Mouse (Mus musculus): ENCODE data around the gene Ehd3.

Ehd3 gene

GRCm38 (mm10) chr17:73803521-73804184 is at the start of gene Ehd3:
TSS of gene Ehd3 (plus strand) at chr17:73804134.
- DNase-seq (ENCODE audit: low read depth, low spot score) = no peak

GRCm38 (mm10) chr17:73770964-73771363 is 33.0 kb upstream of the Ehd3 start:
- peak; percentile 31 for DNase-seq (ENCODE audit: low read depth, low spot score)

- no peak for DNase-seq (ENCODE audit: low read depth, low spot score)
These were observed 17.2 kb upstream of the Ehd3 start for GRCm38 (mm10) chr17:73786642-73787311.

GRCm38 (mm10) chr17:73790284-73791020 is 13.5 kb upstream of the Ehd3 start:
- no peak for DNase-seq (ENCODE audit: low read depth, low spot score)

GRCm38 (mm10) chr17:73796789-73797188 is 7.1 kb upstream of the Ehd3 start:
- DNase-seq (ENCODE audit: low read depth, low spot score) = no peak

GRCm38 (mm10) chr17:73797706-73798105 is 6.2 kb upstream of the Ehd3 start:
- no peak for DNase-seq (ENCODE audit: low read depth, low spot score)

GRCm38 (mm10) chr17:73804592-73805271 is 798 bp downstream of the Ehd3 start:
- DNase-seq (ENCODE audit: low read depth, low spot score) = peak; percentile 95

- no peak for DNase-seq (ENCODE audit: low read depth, low spot score)
These were observed 2.4 kb downstream of the Ehd3 start for GRCm38 (mm10) chr17:73806331-73806730.

- no peak for DNase-seq (ENCODE audit: low read depth, low spot score)
These were observed 3.3 kb downstream of the Ehd3 start for GRCm38 (mm10) chr17:73807211-73807610.

GRCm38 (mm10) chr17:73808431-73808830 is 4.5 kb downstream of the Ehd3 start:
- DNase-seq (ENCODE audit: low read depth, low spot score) = peak; percentile 29

GRCm38 (mm10) chr17:73810801-73811200 is 6.9 kb downstream of the Ehd3 start:
- DNase-seq (ENCODE audit: low read depth, low spot score) = no peak

- no peak for DNase-seq (ENCODE audit: low read depth, low spot score)
These were observed 7.6 kb downstream of the Ehd3 start for GRCm38 (mm10) chr17:73811566-73811965.

- DNase-seq (ENCODE audit: low read depth, low spot score) = no peak
These were observed 9.2 kb downstream of the Ehd3 start for GRCm38 (mm10) chr17:73813031-73813660.

GRCm38 (mm10) chr17:73814500-73815190 is 10.7 kb downstream of the Ehd3 start:
- DNase-seq (ENCODE audit: low read depth, low spot score) = no peak

- DNase-seq (ENCODE audit: low read depth, low spot score) = no peak
These were observed 13.9 kb downstream of the Ehd3 start for GRCm38 (mm10) chr17:73817697-73818380.

GRCm38 (mm10) chr17:73818936-73819335 is 15.0 kb downstream of the Ehd3 start:
- no peak for DNase-seq (ENCODE audit: low read depth, low spot score)

GRCm38 (mm10) chr17:73820726-73821125 is 16.8 kb downstream of the Ehd3 start:
- no peak for DNase-seq (ENCODE audit: low read depth, low spot score)

- DNase-seq (ENCODE audit: low read depth, low spot score) = peak; percentile 26
These were observed 18.3 kb downstream of the Ehd3 start for GRCm38 (mm10) chr17:73822255-73822654.

- no peak for DNase-seq (ENCODE audit: low read depth, low spot score)
These were observed 19.4 kb downstream of the Ehd3 start for GRCm38 (mm10) chr17:73823121-73824021.
